8 mouse cellular contexts compared by ENCODE assay signal in the genomic region with DNA sequence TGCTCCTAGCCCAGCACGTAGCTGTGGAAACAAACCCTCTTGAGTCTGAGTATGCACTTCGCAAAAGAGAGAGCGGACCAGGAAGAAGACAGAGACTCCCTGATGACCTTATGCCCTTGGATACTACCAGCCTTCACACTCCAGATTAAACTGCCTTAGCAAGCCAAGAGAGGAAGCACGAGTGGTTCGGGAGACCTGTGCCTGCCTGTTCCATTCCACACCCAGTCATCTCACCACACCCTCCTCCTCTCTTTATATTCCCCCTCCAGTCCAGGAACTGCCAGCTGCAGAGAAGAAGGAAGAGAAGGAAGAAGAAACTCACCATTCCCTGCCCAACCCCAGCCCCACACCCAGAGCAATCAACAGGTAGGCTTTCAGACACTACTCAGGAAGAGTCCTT. TPM values are rescaled to one million over a fixed set of nuclear protein-coding genes. Genes with fewer than 3 reads are reported as not detected.
DNase-seq lines count a peak whose midpoint lies in the region; ATAC-seq lines count a peak whose summit lies in the region.

A gene (plus strand): TSS at position 221 of the 400 bp plus-strand sequence.

- ATAC-seq in embryonic facial prominence, embryonic 13.5 days (ENCODE audit: insufficient number of reproducible peaks, insufficient read depth, low FRiP score, low TSS enrichment, low read depth) = no peak
- ATAC-seq in kidney, embryonic 15.5 days (replicated peaks; ENCODE audit: low FRiP score) = no peak

- no peaks in the 10 kb centered on the region for H3K36me3 ChIP-seq in embryonic facial prominence, embryonic 13.5 days
- H3K36me3 ChIP-seq in kidney, embryonic 15.5 days = no peaks in the 10 kb centered on the region

- H3K9me3 ChIP-seq in embryonic facial prominence, embryonic 13.5 days = no peaks in the 10 kb centered on the region
- no peaks in the 10 kb centered on the region for H3K9me3 ChIP-seq in kidney, embryonic 15.5 days (replicated peaks)

- DNase-seq in layer of hippocampus, adult 18-20 months (ENCODE audit: low spot score in 2 of 2) = no peak
- DNase-seq in layer of hippocampus, adult 9-11 months = no peak
- peak; percentile 30 for DNase-seq in lung, postnatal 36 days
- no peak for DNase-seq in B cell, adult 2 months
- no peak for DNase-seq in thymus, adult 18-20 months
- no peak for DNase-seq in spleen, postnatal 10 days (ENCODE audit: low spot score in 2 of 2)

- peaks cover 25% of the 10 kb centered on the region for H3K4me1 ChIP-seq in embryonic facial prominence, embryonic 13.5 days
- peaks cover 33% of the 10 kb centered on the region for H3K4me1 ChIP-seq in kidney, embryonic 15.5 days

- 0 out of 2 replicates have a peak within 1 kb of the TSS, but pooled peaks have one; percentile 33 for H3K9ac ChIP-seq in embryonic facial prominence, embryonic 13.5 days
- H3K9ac ChIP-seq in kidney, embryonic 15.5 days = 0 out of 2 replicates have a peak within 1 kb of the TSS, but pooled peaks have one; percentile 0

- peak within 1 kb of the TSS; percentile 58 for H3K4me2 ChIP-seq in embryonic facial prominence, embryonic 13.5 days
- H3K4me2 ChIP-seq in kidney, embryonic 15.5 days = peak within 1 kb of the TSS; percentile 61

- H3K27me3 ChIP-seq in embryonic facial prominence, embryonic 13.5 days = no peaks in the 10 kb centered on the region
- peaks cover 31% of the 10 kb centered on the region for H3K27me3 ChIP-seq in kidney, embryonic 15.5 days

- WGBS in embryonic facial prominence, embryonic 13.5 days = 58% methylated on average over 5 of the region's 5 CpGs
- WGBS in kidney, embryonic 15.5 days = 46% methylated on average over 5 of the region's 5 CpGs

- no peak within 1 kb of the TSS for H3K27ac ChIP-seq in embryonic facial prominence, embryonic 13.5 days
- H3K27ac ChIP-seq in kidney, embryonic 15.5 days = peak within 1 kb of the TSS; percentile 14; the same call in 1 of the 2 replicates

- peak within 1 kb of the TSS; percentile 37 for H3K4me3 ChIP-seq in embryonic facial prominence, embryonic 13.5 days
- peak within 1 kb of the TSS; percentile 33 for H3K4me3 ChIP-seq in kidney, embryonic 15.5 days (replicated peaks)

RNA-seq across cellular contexts. Expression of the gene that starts here (rescaled TPM):
- 100 to 1,000 TPM; 380 to 418 TPM for total RNA-seq in layer of hippocampus, adult 18-20 months (2021)
- polyA plus RNA-seq in embryonic facial prominence, embryonic 13.5 days (2015; fragmentation: Nextera tagmentation; extraction: Ambion mirVana) = 12.9 and 19.7 TPM in 2 replicates
- 16.9 and 22.4 TPM in 2 replicates for polyA plus RNA-seq in kidney, embryonic 15.5 days (2015; fragmentation: Nextera tagmentation; extraction: Ambion mirVana)
